Mouse (Mus musculus): Measurements from ENCODE around the gene Otof.

DNA sequence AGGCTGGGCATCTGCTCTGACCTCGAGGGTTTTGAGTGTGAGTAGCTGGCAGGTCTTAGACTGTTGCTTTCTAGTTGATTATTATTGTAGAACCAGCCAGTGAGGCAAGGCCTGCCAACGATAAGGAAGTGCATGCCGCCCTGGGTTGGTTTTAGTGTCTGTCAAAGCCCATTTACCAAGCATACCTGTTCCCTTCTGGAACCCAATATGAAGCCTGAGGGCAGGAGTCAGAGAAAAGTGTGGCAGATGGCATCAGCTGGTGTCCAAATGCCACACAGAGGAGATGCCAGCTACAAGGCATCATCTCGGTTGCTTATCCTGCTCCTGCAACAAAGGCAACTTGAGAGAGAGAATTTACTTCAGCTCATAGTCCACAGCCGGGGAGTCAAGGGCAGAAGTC is 120.9 kb downstream of the Otof start:
- TF ChIP-seq CTCF (IDR thresholded peaks at IDR 0.05; ENCODE audit: low read depth, low read length) (no peak), TAL1 (conservative IDR thresholded peaks at IDR 0.05; ENCODE audit: low read depth, low read length) (no peak), POLR2AphosphoS5 (IDR thresholded peaks at IDR 0.05; ENCODE audit: insufficient replicate concordance, low read depth, low read length) (no peak), GATA1 (IDR thresholded peaks at IDR 0.05; ENCODE audit: borderline replicate concordance, low read length) (no peak)

Data from G1E (cell line).